Comparison of ENCODE assay signal across 20 mouse cellular contexts in the genomic region with DNA sequence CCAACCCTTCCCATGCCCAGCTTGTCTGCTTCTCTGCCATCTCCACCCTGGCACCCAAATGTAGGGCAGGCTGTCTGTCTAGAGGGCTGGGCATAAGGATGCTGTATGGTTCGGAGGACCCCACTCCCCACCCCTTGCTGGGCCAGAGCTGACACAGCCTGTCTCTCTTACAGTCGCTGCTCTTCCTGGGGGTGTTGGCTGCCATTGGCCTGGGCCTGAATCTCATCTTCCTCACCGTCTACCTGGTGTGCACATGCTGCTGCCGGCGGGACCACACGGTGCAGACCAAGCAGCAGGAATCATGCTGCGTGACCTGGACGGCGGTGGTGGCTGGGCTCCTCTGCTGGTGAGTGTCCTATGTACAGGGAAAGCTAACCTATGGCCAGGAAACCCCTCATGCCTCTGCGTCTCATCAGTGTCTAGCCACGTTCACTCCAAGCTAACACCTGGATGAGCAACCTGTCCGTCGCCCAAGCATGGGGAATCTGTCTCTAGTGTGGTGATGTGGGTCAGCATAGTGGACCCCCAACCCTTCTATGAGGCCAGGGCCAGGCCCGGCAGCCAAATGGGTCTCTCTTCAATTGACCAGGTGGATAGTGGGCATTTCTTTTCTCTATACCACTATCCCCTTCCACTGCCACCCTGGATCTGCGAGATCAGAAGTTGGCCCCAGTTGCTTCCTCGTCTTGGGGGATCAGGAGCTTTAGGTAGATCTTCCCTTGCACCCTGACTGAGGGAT. TPM values are rescaled to one million over a fixed set of nuclear protein-coding genes. Genes with fewer than 3 reads are reported as not detected.
A peak's percentile ranks its signal among the peaks of the same experiment; 100 is the strongest.
DNase-seq lines count a peak whose midpoint lies in the region; ATAC-seq and TF ChIP-seq lines count a peak whose summit lies in the region.
"Had no signal": no experiment of that assay in that cellular context is flagged by ENCODE, and none has a peak within 500 bp of the region (broad histone marks: within the 10 kb centered on the region; RNA-seq: fewer than 3 reads in every experiment).

No protein-coding gene starts in this region.

- H3K79me2 ChIP-seq in C2C12 (ENCODE audit: control insufficient read depth, insufficient read depth), result peaks cover 54% of the 10 kb centered on the region

- no peaks in the 10 kb centered on the region for H3K36me3 ChIP-seq in hindbrain, embryonic 15.5 days
- H3K36me3 ChIP-seq in hindbrain, embryonic 12.5 days, result 0 out of 2 replicates have a peak, but pooled peaks cover 6% of the 10 kb centered on the region
- H3K36me3 ChIP-seq in C2C12 (ENCODE audit: control insufficient read depth, insufficient read depth), result peaks cover 91% of the 10 kb centered on the region
- H3K36me3 ChIP-seq: heart, embryonic 13.5 days; stomach, embryonic 15.5 days had no signal

- no peak overlapping the region for H3K4me3 ChIP-seq in hindbrain, embryonic 15.5 days
- no peak overlapping the region for H3K4me3 ChIP-seq in hindbrain, embryonic 12.5 days
- no peak overlapping the region for H3K4me3 ChIP-seq in C2C12 (ENCODE audit: insufficient read depth, poor library complexity, severe bottlenecking)
- H3K4me3 ChIP-seq: forebrain, embryonic 10.5 days; heart, embryonic 13.5 days; stomach, embryonic 15.5 days had no signal

- WGBS in hindbrain, embryonic 15.5 days, result 87% methylated on average over 16 of the region's 16 CpGs
- 91% methylated on average over 16 of the region's 16 CpGs for WGBS in hindbrain, embryonic 12.5 days

- peaks cover 16% of the 10 kb centered on the region for H3K79me3 ChIP-seq in C2C12 (ENCODE audit: low read depth)

- H3ac ChIP-seq in C2C12 (ENCODE audit: control insufficient read depth, insufficient read length, low read depth), result peak overlapping the region; percentile 6

- H3K27ac ChIP-seq in hindbrain, embryonic 15.5 days (replicated peaks), result no peak overlapping the region
- H3K27ac ChIP-seq in hindbrain, embryonic 12.5 days, result no peak overlapping the region
- H3K27ac ChIP-seq: heart, embryonic 13.5 days; stomach, embryonic 15.5 days had no signal

- no peaks in the 10 kb centered on the region for H3K9me3 ChIP-seq in hindbrain, embryonic 15.5 days
- H3K9me3 ChIP-seq in hindbrain, embryonic 12.5 days (replicated peaks), result no peaks in the 10 kb centered on the region
- H3K9me3 ChIP-seq: forebrain, embryonic 10.5 days; heart, embryonic 13.5 days; stomach, embryonic 15.5 days had no signal

- peak; percentile 61 for DNase-seq in cerebellum, adult 9-10 months
- DNase-seq in cerebellum, adult 8-10 months, result no peak
- DNase-seq in cerebellum, postnatal 14 days, result peak; percentile 65 to 74
- DNase-seq in layer of hippocampus, adult 9-11 months, result no peak
- no peak for DNase-seq in gastrocnemius, adult 18-20 months (ENCODE audit: low spot score)
- DNase-seq: adrenal gland, postnatal 36 days; embryo, embryonic 11 days; kidney, adult 18-20 months; kidney, postnatal 10 days; layer of hippocampus, postnatal 36 days; liver; lung, postnatal 10 days had no signal

- 0 out of 2 replicates have a peak, but pooled peaks have one; percentile 24 for ATAC-seq in hindbrain, embryonic 15.5 days (ENCODE audit: low FRiP score, low read depth)
- no peak for ATAC-seq in hindbrain, embryonic 12.5 days (ENCODE audit: low FRiP score)

- peaks cover 8% of the 10 kb centered on the region; the same call in 1 of the 2 replicates for H3K4me1 ChIP-seq in hindbrain, embryonic 15.5 days (replicated peaks)
- peaks cover 21% of the 10 kb centered on the region for H3K4me1 ChIP-seq in hindbrain, embryonic 12.5 days

- no peak overlapping the region for H3K4me2 ChIP-seq in hindbrain, embryonic 15.5 days
- H3K4me2 ChIP-seq in hindbrain, embryonic 12.5 days (replicated peaks), result no peak overlapping the region
- H3K4me2 ChIP-seq: heart, embryonic 13.5 days; stomach, embryonic 15.5 days had no signal

- TF ChIP-seq CTCF in C2C12 (IDR thresholded peaks at IDR 0.05; ENCODE audit: control insufficient read depth, insufficient read depth, insufficient read length), result no peak

- H3K27me3 ChIP-seq in hindbrain, embryonic 15.5 days, result no peaks in the 10 kb centered on the region
- H3K27me3 ChIP-seq in hindbrain, embryonic 12.5 days, result no peaks in the 10 kb centered on the region
- no peaks in the 10 kb centered on the region for H3K27me3 ChIP-seq in C2C12 (ENCODE audit: control insufficient read depth, insufficient read depth, insufficient read length)
- H3K27me3 ChIP-seq: heart, embryonic 13.5 days; stomach, embryonic 15.5 days had no signal

- H3K9ac ChIP-seq in hindbrain, embryonic 15.5 days, result no peak overlapping the region
- no peak overlapping the region for H3K9ac ChIP-seq in hindbrain, embryonic 12.5 days
- H3K9ac ChIP-seq: heart, embryonic 13.5 days; stomach, embryonic 15.5 days had no signal

TF ChIP-seq in C2C12, 6 proteins besides CTCF, POLR2A, EP300 and RAD21:
- TF ChIP-seq MYOD1 (IDR thresholded peaks at IDR 0.05; ENCODE audit: control insufficient read depth, insufficient read length, low read depth) (no peak), USF1 (IDR thresholded peaks at IDR 0.05; ENCODE audit: low read depth) (no peak), MAX (IDR thresholded peaks at IDR 0.05) (no peak), CEBPB (IDR thresholded peaks at IDR 0.05; ENCODE audit: low read depth) (no peak), MYOG (IDR thresholded peaks at IDR 0.05; ENCODE audit: control insufficient read depth, extremely low read depth, insufficient read length) (no peak), FOSL1 (IDR thresholded peaks at IDR 0.05; ENCODE audit: insufficient read depth, low read length, poor library complexity, severe bottlenecking) (no peak)

RNA-seq across cellular contexts. Expression of gene Ttyh2, which starts 11.2 kb away (rescaled TPM):
- polyA plus RNA-seq in hindbrain, embryonic 15.5 days (2015; fragmentation: Nextera tagmentation; extraction: Ambion mirVana), result 31.6 and 35.1 TPM in 2 replicates
- 18.0 and 23.8 TPM in 2 replicates for polyA plus RNA-seq in hindbrain, embryonic 12.5 days (2016; fragmentation: Nextera tagmentation; extraction: Ambion mirVana)
- 20.1 TPM for polyA plus RNA-seq in C2C12 (2012; fragmentation: generic; extraction: Trizol)
- total RNA-seq in gastrocnemius, adult 18-20 months (2021), result 10 to 100 TPM; 15.6 to 16.7 TPM

RNA-seq across cellular contexts. Expression of gene Rpl38, which starts 18.1 kb away (rescaled TPM):
- 747 and 837 TPM in 2 replicates for polyA plus RNA-seq in hindbrain, embryonic 15.5 days (2015; fragmentation: Nextera tagmentation; extraction: Ambion mirVana)
- 787 and 856 TPM in 2 replicates for polyA plus RNA-seq in hindbrain, embryonic 12.5 days (2016; fragmentation: Nextera tagmentation; extraction: Ambion mirVana)
- 3,802 TPM for polyA plus RNA-seq in C2C12 (2012; fragmentation: generic; extraction: Trizol)
- 100 to 1,000 TPM; 619 to 713 TPM for total RNA-seq in gastrocnemius, adult 18-20 months (2021)

RNA-seq across cellular contexts. Expression of gene Dnaic2, which starts 40.8 kb away (rescaled TPM):
- polyA plus RNA-seq in hindbrain, embryonic 15.5 days (2015; fragmentation: Nextera tagmentation; extraction: Ambion mirVana), result 2.5 and 3.1 TPM in 2 replicates
- 3.3 and 4.5 TPM in 2 replicates for polyA plus RNA-seq in hindbrain, embryonic 12.5 days (2016; fragmentation: Nextera tagmentation; extraction: Ambion mirVana)
- polyA plus RNA-seq in C2C12 (2012; fragmentation: generic; extraction: Trizol), result 0.27 TPM
- total RNA-seq in gastrocnemius, adult 18-20 months (2021), result under 1 TPM; 0.07 to 0.12 TPM
- total RNA-seq: granulocyte monocyte progenitor cell, adult 5-6 weeks; megakaryocyte progenitor cell, adult 5-6 weeks had no signal

Comparison
In these comparisons a context has a peak if more than half of its experiments do, and no peak if none do; other contexts are left out.
1. DNase-seq: peak in cerebellum, adult 9-10 months (single experiment) and cerebellum, postnatal 14 days (2 of 2); none in cerebellum, adult 8-10 months (single experiment), layer of hippocampus, adult 9-11 months (single experiment) and gastrocnemius, adult 18-20 months (single experiment).